Mouse (Mus musculus) heart, adult 2 months (tissue): ENCODE measurements at regions not wholly inside any gene's neighbourhood (a gene's known extent, or its start where the extent isn't known, plus 50 kb on each side); places are given as distances from the start of the nearest gene placed in this dataset.

Source experiments
- CTCF ChIP-seq: fragments of 200-600 bp; IDR thresholded peaks from 2 replicates; pipeline ENCODE4 v1.8.1; 2022; ENCODE audit warnings: antibody characterized with exemption, mild to moderate bottlenecking, moderate library complexity
- POLR2A ChIP-seq: fragments of 200-500 bp; IDR thresholded peaks from 2 replicates; pipeline ENCODE4 v1.6.1; 2011; ENCODE audit warnings: mild to moderate bottlenecking, low read depth, low read length, control low read depth; ENCODE audit not compliant: insufficient read depth

- no peak for TF ChIP-seq CTCF
- no peak for TF ChIP-seq POLR2A
Measured at GRCm38 (mm10) chr3:140452513-140452912, 759.6 kb downstream of the Pdha2 start.
